Mouse (Mus musculus): Measurements from ENCODE around the gene Dtx4. TPM values are rescaled to one million over a fixed set of nuclear protein-coding genes. Genes with fewer than 3 reads are reported as not detected.
"Not testable (repeated sequence)": the region's sequence is repeated elsewhere in the genome, so short reads cannot be mapped to it uniquely, and the experiment has no call there.

Gene Dtx4
- total RNA-seq (2021), result 10 to 100 TPM; 10.1 to 14.1 TPM
- long read RNA-seq, experiment 1, full-length matches to known transcripts, result 2 of 4 reads
- long read RNA-seq, experiment 1, partial matches to known transcripts, result 1 of 4 reads
- long read RNA-seq, experiment 1, other reads (novel, unspliced or antisense), result 1 of 4 reads
- long read RNA-seq, experiment 2, full-length matches to known transcripts, result 5 of 8 reads
- long read RNA-seq, experiment 2, partial matches to known transcripts, result 1 of 8 reads
- long read RNA-seq, experiment 2, other reads (novel, unspliced or antisense), result 2 of 8 reads

DNA sequence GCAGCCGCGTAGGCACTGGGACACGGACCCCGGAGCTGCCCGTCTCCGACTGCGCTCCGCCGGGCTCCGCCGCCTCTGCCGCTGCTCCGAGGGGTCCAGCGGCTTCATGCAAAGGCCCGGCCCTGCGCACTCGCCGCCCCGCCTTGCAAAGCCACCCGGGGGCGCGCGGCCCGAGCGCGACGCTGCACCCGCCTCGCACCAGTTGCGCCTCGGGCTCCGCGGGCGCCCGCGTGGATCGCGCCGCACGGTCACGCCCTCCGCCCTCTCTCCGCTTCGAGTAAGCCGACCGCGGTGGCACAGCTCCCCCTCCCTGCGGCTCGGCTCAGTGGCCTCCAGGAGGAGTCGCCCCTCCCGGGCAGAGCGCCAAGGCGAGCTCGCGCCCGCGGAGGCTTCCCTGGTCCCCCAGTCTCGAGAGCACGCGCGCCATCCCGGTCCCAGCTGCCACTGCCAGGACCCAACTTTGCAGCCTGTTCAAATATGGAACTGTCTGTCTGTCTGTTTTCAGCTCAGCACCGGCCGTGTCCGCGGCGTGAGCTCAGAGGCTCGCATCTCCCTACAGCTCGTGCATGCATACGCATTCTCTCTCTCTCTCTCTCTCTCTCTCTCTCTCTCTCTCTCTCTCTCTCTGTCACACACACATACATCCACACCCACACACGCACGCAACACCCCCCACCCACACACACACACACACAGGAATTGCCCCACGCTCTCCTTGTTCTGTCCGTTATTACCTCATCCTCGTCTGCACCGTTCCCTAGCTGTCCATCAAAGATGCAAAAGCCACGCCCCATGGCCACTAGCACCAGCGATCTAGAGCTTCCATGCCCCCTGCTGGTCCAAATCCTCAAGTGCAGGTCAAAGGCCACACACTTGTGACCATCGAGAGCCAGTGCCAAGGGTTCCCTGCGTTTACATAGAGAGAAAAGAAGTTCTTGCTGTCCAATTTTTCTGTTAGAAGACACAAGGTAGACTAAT lies at the start of gene Dtx4:
Gene Dtx4, minus strand, starts transcription at position 85 of the 978 bp plus-strand sequence.
- peak; percentile 93 for DNase-seq
- intact Hi-C loops (cut with DNase I; ENCODE audit: low total_unique reads), result loop anchor here (5.0 kb wide), 1 partner anchor 34 kb away; no protein-coding TSS in a partner anchor

- no peak for DNase-seq
- intact Hi-C loops (cut with DNase I; ENCODE audit: low total_unique reads), result no loop called here
Measured at GRCm38 (mm10) chr19:12550005-12550942, 49.0 kb upstream of the Dtx4 start.

GRCm38 (mm10) chr19:12549166-12549565 lies 47.9 kb upstream of the Dtx4 start:
- intact Hi-C loops (cut with DNase I; ENCODE audit: low total_unique reads), result loop anchor here (10.0 kb wide), 1 partner anchor 46 kb away; the partner anchor contains the start of gene Gm4952
- DNase-seq, result peak; percentile 24

DNA sequence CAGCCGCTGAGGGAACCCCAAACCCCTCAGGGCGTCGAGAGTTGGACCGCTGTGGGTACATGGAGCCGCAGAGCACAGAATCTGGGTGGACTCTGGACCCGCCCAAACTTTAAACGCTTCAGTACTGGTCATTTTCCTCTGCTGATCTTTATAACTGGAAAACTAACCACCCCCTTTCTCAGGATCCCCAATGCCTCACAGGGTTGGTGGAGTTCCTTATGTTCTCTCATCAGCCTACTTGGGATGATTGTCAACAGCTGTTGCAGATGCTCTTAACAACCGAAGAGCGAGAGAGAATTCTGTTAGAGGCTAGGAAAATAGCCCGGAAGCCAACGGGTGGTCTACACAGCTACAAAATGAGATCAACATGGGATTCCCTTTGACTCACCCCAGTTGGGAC lies 44.2 kb upstream of the Dtx4 start, which contains the start of gene Fam111a:
Gene Fam111a, plus strand, starts transcription at position 301 of the 400 bp plus-strand sequence.
- intact Hi-C loops (cut with DNase I; ENCODE audit: low total_unique reads), result loop anchor here (10.0 kb wide), 1 partner anchor 49 kb away; the partner anchor contains the start of gene Gm4952
- DNase-seq, result not testable (repeated sequence)

DNA sequence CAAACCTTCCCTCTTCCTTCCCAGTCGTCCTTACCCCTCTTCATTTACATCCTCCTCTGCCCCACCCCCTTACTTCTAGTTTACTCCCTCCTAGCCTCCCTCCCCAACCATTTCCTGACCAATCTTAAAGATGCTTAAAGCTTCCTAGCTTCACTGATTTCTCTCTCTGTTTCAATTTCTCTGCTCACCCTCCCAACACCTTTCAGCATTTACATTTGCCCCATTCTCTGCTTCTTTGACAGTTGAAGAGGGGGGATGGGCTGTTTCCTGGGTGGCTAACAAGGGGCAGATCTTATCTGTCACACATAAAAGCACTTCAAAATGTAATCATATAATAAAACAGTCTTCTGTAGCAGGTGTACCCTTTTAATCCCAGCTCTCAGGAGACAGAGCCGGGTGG lies 40.4 kb upstream of the Dtx4 start:
- DNase-seq, result no peak
- intact Hi-C loops (cut with DNase I; ENCODE audit: low total_unique reads), result loop anchor here (10.0 kb wide), 1 partner anchor 53 kb away; the partner anchor contains the start of gene Gm4952

GRCm38 (mm10) chr19:12540727-12541126 lies 39.5 kb upstream of the Dtx4 start:
- intact Hi-C loops (cut with DNase I; ENCODE audit: low total_unique reads), result loop anchor here (10.0 kb wide), 1 partner anchor 54 kb away; the partner anchor contains the start of gene Gm4952
- no peak for DNase-seq

- DNase-seq, result no peak
- intact Hi-C loops (cut with DNase I; ENCODE audit: low total_unique reads), result loop anchor here (10.0 kb wide), 1 partner anchor 55 kb away; the partner anchor contains the start of gene Gm4952
Measured at GRCm38 (mm10) chr19:12539975-12540374, 38.7 kb upstream of the Dtx4 start.

- intact Hi-C loops (cut with DNase I; ENCODE audit: low total_unique reads), result no loop called here
- no peak for DNase-seq
Measured at GRCm38 (mm10) chr19:12537168-12537567, 35.9 kb upstream of the Dtx4 start.

DNA sequence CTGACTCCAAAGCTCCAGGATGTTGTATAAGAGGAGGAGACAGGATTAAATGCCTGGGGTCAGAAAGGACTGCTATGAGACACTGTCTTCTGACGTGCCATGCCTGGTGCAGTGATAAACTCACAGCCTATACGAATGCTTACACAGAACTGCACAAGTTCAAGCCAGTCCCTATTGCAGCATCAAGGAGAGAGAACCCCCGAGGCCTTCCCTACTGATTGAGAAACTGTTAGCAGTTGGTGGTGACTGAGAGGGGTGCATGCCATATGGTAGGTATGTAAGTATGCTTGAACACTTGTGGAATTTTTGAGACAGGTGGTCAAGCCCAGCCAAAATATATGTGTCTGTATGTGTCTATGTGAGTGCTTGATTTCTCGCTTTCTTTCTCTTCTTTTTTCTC lies 22.1 kb upstream of the Dtx4 start:
- no peak for DNase-seq
- intact Hi-C loops (cut with DNase I; ENCODE audit: low total_unique reads), result loop anchor here (5.0 to 10.0 kb wide), 2 partner anchors 74 to 1291 kb away; partner anchors contain the start of genes Gm4952 and Olfr1499

DNA sequence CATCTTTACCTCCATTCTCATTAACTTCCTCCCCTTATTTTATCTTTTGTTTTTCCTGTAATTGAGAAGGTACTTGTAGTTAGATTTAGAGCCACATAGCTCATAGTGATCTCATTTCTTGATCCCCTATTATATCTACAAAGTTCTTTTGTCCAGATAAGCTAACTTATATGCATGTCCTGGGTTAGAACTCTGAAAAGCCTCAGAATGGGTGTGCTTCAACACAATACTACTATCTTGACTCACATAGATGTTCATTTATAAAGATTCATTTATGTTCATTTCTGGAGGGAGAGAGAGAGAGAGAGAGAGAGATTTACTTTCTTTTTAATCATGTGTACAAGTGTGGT lies 17.3 kb upstream of the Dtx4 start:
- no peak for DNase-seq
- intact Hi-C loops (cut with DNase I; ENCODE audit: low total_unique reads), result no loop called here

DNA sequence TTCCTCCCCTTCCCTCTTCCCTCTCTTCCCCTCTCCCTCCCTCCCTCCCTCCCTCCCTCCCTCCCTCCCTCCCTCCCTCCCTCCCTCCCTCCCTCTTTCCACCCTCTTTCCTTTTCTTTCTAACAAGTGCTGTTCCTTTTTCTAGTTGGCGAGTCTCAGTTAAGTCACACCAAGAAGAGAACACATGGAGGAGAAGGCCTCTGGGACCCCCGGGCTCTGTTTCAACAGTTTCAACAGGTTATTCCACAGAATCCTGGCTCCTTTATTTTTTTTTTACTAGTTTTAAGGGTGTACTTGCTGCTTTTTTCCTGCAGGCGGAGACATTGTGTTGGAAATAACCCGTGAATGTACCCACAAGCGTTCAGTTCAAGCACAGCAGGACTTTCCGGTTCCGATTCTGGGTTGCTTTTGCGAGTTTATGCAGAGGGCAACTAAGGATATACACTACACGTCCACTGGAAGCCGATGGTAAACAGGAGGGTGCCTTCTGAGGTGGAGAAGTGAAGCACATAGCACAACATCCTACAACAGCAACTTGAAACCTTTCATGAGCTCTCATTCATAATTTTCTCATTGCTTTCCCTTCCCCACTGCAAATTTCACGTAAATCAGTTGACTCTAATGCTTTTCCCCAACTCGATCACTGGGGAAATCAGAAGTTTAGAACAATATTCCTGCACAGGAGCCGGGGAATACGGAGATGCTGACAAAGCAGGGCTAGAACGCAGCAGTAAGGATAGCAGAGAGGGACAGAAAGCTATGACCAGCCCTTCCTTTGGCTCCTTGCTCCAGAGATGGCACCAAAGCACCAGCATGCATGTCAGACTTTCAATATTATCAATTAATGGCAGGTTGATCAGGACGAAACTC lies 16.7 kb upstream of the Dtx4 start:
- DNase-seq, result peak; percentile 30
- intact Hi-C loops (cut with DNase I; ENCODE audit: low total_unique reads), result no loop called here

GRCm38 (mm10) chr19:12514621-12515020 lies 13.4 kb upstream of the Dtx4 start:
- DNase-seq, result no peak

DNA sequence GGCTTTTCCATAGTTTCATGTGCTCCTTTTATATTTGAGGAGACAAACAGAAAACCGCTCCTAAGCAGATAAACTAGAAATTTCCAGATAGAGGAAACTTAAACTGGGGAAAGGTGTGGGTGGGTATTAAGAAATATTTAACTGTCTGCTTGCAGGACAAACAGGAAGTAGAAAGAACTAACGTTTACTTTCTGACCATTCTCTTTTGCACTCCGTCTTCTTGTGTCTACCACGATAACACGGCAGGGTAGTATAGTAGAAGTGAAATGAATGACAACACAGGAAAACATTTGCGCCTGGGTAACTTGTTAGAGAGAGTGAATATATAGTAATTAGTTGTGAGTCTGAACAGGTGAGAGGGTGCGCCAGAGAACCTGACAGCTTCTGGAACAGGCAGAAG lies 1.5 kb upstream of the Dtx4 start:
- DNase-seq, result no peak
- intact Hi-C loops (cut with DNase I; ENCODE audit: low total_unique reads), result loop anchor here (5.0 kb wide), 1 partner anchor 35 kb away; no protein-coding TSS in a partner anchor

More at GRCm38 (mm10) chr19:12514621-12515020, 13.4 kb upstream of the Dtx4 start:
- intact Hi-C loops (cut with DNase I; ENCODE audit: low total_unique reads), result loop anchor here (5.0 kb wide), 1 partner anchor 52 kb away; the partner anchor contains the start of gene Mpeg1

DNA sequence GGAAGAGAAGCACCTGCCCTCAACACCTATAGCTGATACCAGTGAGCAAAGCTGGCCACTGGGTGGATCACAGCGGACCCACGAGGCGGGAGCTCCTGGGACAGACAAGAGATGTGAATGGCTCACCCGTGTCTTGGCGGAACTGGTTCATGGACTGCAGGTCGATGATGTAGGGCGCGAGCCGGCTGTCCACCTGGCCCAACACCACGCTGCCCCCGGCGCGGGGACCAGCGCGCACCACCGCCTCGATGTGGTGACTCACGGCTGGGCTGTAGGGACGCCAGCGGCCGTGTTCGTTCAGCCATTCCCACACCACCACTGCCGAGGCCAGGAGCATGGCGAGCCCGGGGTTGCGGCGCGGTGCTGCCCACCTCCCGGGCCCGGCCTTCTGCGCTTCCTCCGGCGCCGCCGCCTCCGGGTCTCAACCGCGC lies 358 bp downstream of the Dtx4 start:
- DNase-seq, result peak; percentile 56
- intact Hi-C loops (cut with DNase I; ENCODE audit: low total_unique reads), result loop anchor here (5.0 kb wide), 1 partner anchor 34 kb away; no protein-coding TSS in a partner anchor

GRCm38 (mm10) chr19:12500124-12500523 lies 1.1 kb downstream of the Dtx4 start:
- peak; percentile 69 for DNase-seq
- intact Hi-C loops (cut with DNase I; ENCODE audit: low total_unique reads), result loop anchor here (5.0 kb wide), 1 partner anchor 33 kb away; no protein-coding TSS in a partner anchor

GRCm38 (mm10) chr19:12499485-12499884 lies 1.8 kb downstream of the Dtx4 start:
- intact Hi-C loops (cut with DNase I; ENCODE audit: low total_unique reads), result no loop called here
- DNase-seq, result no peak

DNA sequence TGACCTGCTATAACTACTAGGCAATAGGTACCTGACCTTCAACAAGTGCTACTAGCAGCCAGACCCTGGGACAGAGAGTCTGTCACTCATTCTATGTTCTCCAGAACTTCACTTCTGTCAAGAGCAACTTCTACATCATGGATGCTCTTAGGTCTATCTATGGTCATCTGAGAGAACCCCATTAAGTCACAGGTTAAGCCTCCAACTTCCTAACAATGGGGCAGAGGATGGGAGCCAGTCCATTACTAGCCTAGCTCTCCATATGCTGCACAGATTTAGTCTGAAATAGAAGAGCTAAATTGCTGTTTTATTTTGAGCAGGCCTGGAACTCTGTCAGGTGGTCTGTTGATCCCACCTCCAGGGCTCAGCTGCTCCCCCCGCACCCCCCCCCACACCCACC lies 2.3 kb downstream of the Dtx4 start:
- DNase-seq, result no peak
- intact Hi-C loops (cut with DNase I; ENCODE audit: low total_unique reads), result no loop called here

DNA sequence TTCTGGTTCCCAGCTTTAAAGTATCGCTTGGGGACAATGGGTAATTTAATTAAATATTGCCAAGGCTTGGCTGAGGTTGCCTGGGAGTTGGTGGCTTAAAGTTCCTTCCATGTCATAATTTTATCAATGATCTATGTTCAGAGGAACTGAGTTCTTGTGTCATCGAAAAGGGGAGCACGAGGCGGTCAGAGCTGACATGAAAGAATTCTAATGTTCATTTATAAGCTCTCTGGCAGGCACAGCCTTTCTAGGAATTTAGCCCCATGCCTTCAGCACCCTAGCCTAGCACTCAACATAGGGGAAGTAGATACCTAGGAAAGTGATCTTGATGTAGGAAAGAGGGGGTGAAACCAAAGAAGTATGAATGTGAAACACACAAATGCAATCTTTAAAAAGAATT lies 2.9 kb downstream of the Dtx4 start:
- no peak for DNase-seq
- intact Hi-C loops (cut with DNase I; ENCODE audit: low total_unique reads), result no loop called here
